ENCODE assay signal across 19 mouse cellular contexts in the genomic region with DNA sequence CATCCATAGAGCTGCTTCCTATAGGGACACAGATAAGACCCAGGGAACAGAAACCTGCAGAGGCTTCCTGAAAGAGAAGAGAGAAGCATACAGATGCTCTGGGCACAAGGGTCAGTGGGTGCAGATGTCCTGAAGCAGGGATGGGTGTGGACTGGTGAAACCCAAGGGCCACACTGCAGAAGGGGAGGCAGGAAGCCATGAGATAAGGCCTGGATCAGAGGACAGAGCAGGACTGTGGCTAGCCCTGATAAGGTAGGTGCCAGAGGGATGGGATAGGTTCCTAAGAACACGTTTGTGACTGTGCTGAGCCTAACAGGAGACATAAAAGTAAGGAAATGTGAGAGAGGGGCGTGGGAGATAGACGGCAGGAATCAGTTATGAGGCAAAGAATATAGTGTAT. TPM values are rescaled to one million over a fixed set of nuclear protein-coding genes. Genes with fewer than 3 reads are reported as not detected.
DNase-seq lines count a peak whose midpoint lies in the region; ATAC-seq and TF ChIP-seq lines count a peak whose summit lies in the region.
"Had no signal": no experiment of that assay in that cellular context is flagged by ENCODE, and none has a peak within 500 bp of the region (broad histone marks: within the 10 kb centered on the region; RNA-seq: fewer than 3 reads in every experiment).

No protein-coding gene starts in this region.

- peak; percentile 89 for TF ChIP-seq EP300 in liver, embryonic 14.5 days (IDR thresholded peaks at IDR 0.05; ENCODE audit: low read depth)

- H3K4me3 ChIP-seq in forebrain, embryonic 10.5 days: no peak overlapping the region
- H3K4me3 ChIP-seq in forebrain, embryonic 11.5 days (ENCODE audit: low read depth, low read length): no peak overlapping the region
- peak overlapping the region; percentile 16 to 30; a peak in 3 of 4 replicates for H3K4me3 ChIP-seq in liver, embryonic 14.5 days (ENCODE audit: insufficient read depth in 1 of 2, low read depth in 2 of 2, low read length in 2 of 2)
- H3K4me3 ChIP-seq in stomach, embryonic 15.5 days (replicated peaks): no peak overlapping the region
- no peak overlapping the region for H3K4me3 ChIP-seq in embryonic facial prominence, embryonic 10.5 days
- H3K4me3 ChIP-seq: limb, embryonic 15.5 days; midbrain, embryonic 15.5 days had no signal

- no peaks in the 10 kb centered on the region for H3K9me3 ChIP-seq in forebrain, embryonic 10.5 days
- no peaks in the 10 kb centered on the region for H3K9me3 ChIP-seq in forebrain, embryonic 11.5 days (ENCODE audit: control insufficient read depth, low read length)
- H3K9me3 ChIP-seq in liver, embryonic 14.5 days (ENCODE audit: control insufficient read depth, low read length): no peaks in the 10 kb centered on the region
- no peaks in the 10 kb centered on the region for H3K9me3 ChIP-seq in stomach, embryonic 15.5 days
- no peaks in the 10 kb centered on the region for H3K9me3 ChIP-seq in embryonic facial prominence, embryonic 10.5 days
- H3K9me3 ChIP-seq: limb, embryonic 15.5 days; midbrain, embryonic 15.5 days had no signal

- TF ChIP-seq CTCF in liver, embryonic 14.5 days (IDR thresholded peaks at IDR 0.05; ENCODE audit: low read depth): no peak

- H3K27me3 ChIP-seq in forebrain, embryonic 10.5 days (ENCODE audit: poor library complexity, severe bottlenecking): no peaks in the 10 kb centered on the region
- no peaks in the 10 kb centered on the region for H3K27me3 ChIP-seq in forebrain, embryonic 11.5 days (ENCODE audit: control insufficient read depth, insufficient read depth, low read length)
- no peaks in the 10 kb centered on the region for H3K27me3 ChIP-seq in liver, embryonic 14.5 days (ENCODE audit: control insufficient read depth, insufficient read depth, low read length)
- no peaks in the 10 kb centered on the region for H3K27me3 ChIP-seq in stomach, embryonic 15.5 days (replicated peaks)
- H3K27me3 ChIP-seq in embryonic facial prominence, embryonic 10.5 days (replicated peaks; ENCODE audit: low read depth, poor library complexity, severe bottlenecking): no peaks in the 10 kb centered on the region
- H3K27me3 ChIP-seq: limb, embryonic 15.5 days; midbrain, embryonic 15.5 days had no signal

- H3K4me2 ChIP-seq in forebrain, embryonic 11.5 days (ENCODE audit: low read depth, low read length, severe bottlenecking): no peak overlapping the region
- H3K4me2 ChIP-seq in liver, embryonic 14.5 days (ENCODE audit: low read depth): peak overlapping the region; percentile 66
- no peak overlapping the region for H3K4me2 ChIP-seq in stomach, embryonic 15.5 days
- H3K4me2 ChIP-seq: limb, embryonic 15.5 days; midbrain, embryonic 15.5 days had no signal

- no peaks in the 10 kb centered on the region for H3K36me3 ChIP-seq in forebrain, embryonic 10.5 days (replicated peaks)
- H3K36me3 ChIP-seq in forebrain, embryonic 11.5 days (ENCODE audit: control insufficient read depth, insufficient read depth, low read length): no peaks in the 10 kb centered on the region
- H3K36me3 ChIP-seq in liver, embryonic 14.5 days (replicated peaks; ENCODE audit: control insufficient read depth, insufficient read depth, low read depth): no peaks in the 10 kb centered on the region
- no peaks in the 10 kb centered on the region for H3K36me3 ChIP-seq in stomach, embryonic 15.5 days
- H3K36me3 ChIP-seq in embryonic facial prominence, embryonic 10.5 days (replicated peaks): no peaks in the 10 kb centered on the region
- H3K36me3 ChIP-seq: limb, embryonic 15.5 days; midbrain, embryonic 15.5 days had no signal

- no peak for DNase-seq in forebrain, embryonic 10.5 days (ENCODE audit: extremely low spot score, low spot score)
- no peak for DNase-seq in forebrain, embryonic 11.5 days (ENCODE audit: low spot score)
- DNase-seq in spleen, adult 12 weeks (ENCODE audit: low spot score): peak; percentile 35
- no peak for DNase-seq in spleen, adult 18-20 months
- DNase-seq in liver, embryonic 14.5 days (ENCODE audit: low read depth in 3 of 3, low spot score in 3 of 3): peak; percentile 69 to 81 (median 74)
- DNase-seq in right cerebral cortex, adult 18-20 months: no peak
- no peak for DNase-seq in embryonic facial prominence, embryonic 10.5 days (ENCODE audit: low spot score)
- DNase-seq: adrenal gland, postnatal 36 days; cerebellum, adult 18-20 months; embryo, embryonic 11 days; gastrocnemius, postnatal 14 days; kidney, adult 18-20 months; kidney, postnatal 14 days; lung, postnatal 36 days; right cerebral cortex, postnatal 4 days; thymus, postnatal 4 days had no signal

- 0 out of 2 replicates have a peak overlapping the region, but pooled peaks have one; percentile 30 for H3K27ac ChIP-seq in forebrain, embryonic 10.5 days
- H3K27ac ChIP-seq in forebrain, embryonic 11.5 days (ENCODE audit: low read depth, low read length): no peak overlapping the region
- peak overlapping the region; percentile 72 for H3K27ac ChIP-seq in liver, embryonic 14.5 days
- no peak overlapping the region for H3K27ac ChIP-seq in stomach, embryonic 15.5 days
- no peak overlapping the region for H3K27ac ChIP-seq in embryonic facial prominence, embryonic 10.5 days (replicated peaks)
- H3K27ac ChIP-seq: limb, embryonic 15.5 days; midbrain, embryonic 15.5 days had no signal

- ATAC-seq in forebrain, embryonic 11.5 days (replicated peaks; ENCODE audit: low FRiP score): no peak
- ATAC-seq in liver, embryonic 14.5 days (ENCODE audit: insufficient read depth): peak; percentile 99
- ATAC-seq in stomach, embryonic 15.5 days (ENCODE audit: insufficient read depth, low FRiP score, low read depth): peak; percentile 82; the same call in 1 of the 2 replicates
- ATAC-seq: midbrain, embryonic 15.5 days had no signal

- WGBS in forebrain, embryonic 10.5 days: 71% methylated on average over 3 of the region's 3 CpGs
- WGBS in forebrain, embryonic 11.5 days: 67% methylated on average over 3 of the region's 3 CpGs
- WGBS in liver, embryonic 14.5 days (ENCODE audit: insufficient replicate concordance): 22% methylated on average over 3 of the region's 3 CpGs
- 60% methylated on average over 3 of the region's 3 CpGs for WGBS in stomach, embryonic 15.5 days
- 72% methylated on average over 3 of the region's 3 CpGs for WGBS in embryonic facial prominence, embryonic 10.5 days

- no peaks in the 10 kb centered on the region for H3K4me1 ChIP-seq in forebrain, embryonic 10.5 days
- H3K4me1 ChIP-seq in forebrain, embryonic 11.5 days (replicated peaks; ENCODE audit: control insufficient read depth, insufficient read depth, low read length): no peaks in the 10 kb centered on the region
- H3K4me1 ChIP-seq in liver, embryonic 14.5 days (replicated peaks; ENCODE audit: control insufficient read depth in 2 of 2, insufficient read depth in 2 of 2, low read length in 1 of 2): peaks cover 30 to 31% of the 10 kb centered on the region in 2 experiments
- no peaks in the 10 kb centered on the region for H3K4me1 ChIP-seq in stomach, embryonic 15.5 days
- H3K4me1 ChIP-seq in embryonic facial prominence, embryonic 10.5 days: no peaks in the 10 kb centered on the region
- H3K4me1 ChIP-seq: limb, embryonic 15.5 days; midbrain, embryonic 15.5 days had no signal

- H3K9ac ChIP-seq in forebrain, embryonic 11.5 days (ENCODE audit: low read length): no peak overlapping the region
- H3K9ac ChIP-seq in liver, embryonic 14.5 days (replicated peaks): peak overlapping the region; percentile 59
- no peak overlapping the region for H3K9ac ChIP-seq in stomach, embryonic 15.5 days
- H3K9ac ChIP-seq: limb, embryonic 15.5 days; midbrain, embryonic 15.5 days had no signal

RNA-seq across cellular contexts. Expression of a gene that starts 17.1 kb away (rescaled TPM):
- polyA plus RNA-seq in forebrain, embryonic 10.5 days (2016; fragmentation: Nextera tagmentation; extraction: Ambion mirVana): 0.02 and 0.10 TPM in 2 replicates
- 0.08 and 0.27 TPM in 2 replicates for polyA plus RNA-seq in forebrain, embryonic 11.5 days (2014; fragmentation: Nextera tagmentation; extraction: Ambion mirVana)
- 0.45 and 0.64 TPM in 2 replicates for polyA plus RNA-seq in liver, embryonic 14.5 days (2012; rRNA removed)
- polyA plus RNA-seq in liver, embryonic 14.5 days (2014; fragmentation: Nextera tagmentation; extraction: Ambion mirVana): 0.18 and 0.44 TPM in 2 replicates
- polyA plus RNA-seq in stomach, embryonic 15.5 days (2015; fragmentation: Nextera tagmentation; extraction: Ambion mirVana): 0.08 and 0.12 TPM in 2 replicates
- polyA plus RNA-seq in embryonic facial prominence, embryonic 10.5 days (2016; fragmentation: Nextera tagmentation; extraction: Ambion mirVana): 0.21 and 0.22 TPM in 2 replicates

RNA-seq across cellular contexts. Expression of a gene that starts 31.9 kb away (rescaled TPM):
- polyA plus RNA-seq in forebrain, embryonic 10.5 days (2016; fragmentation: Nextera tagmentation; extraction: Ambion mirVana): 129 and 130 TPM in 2 replicates
- 121 and 133 TPM in 2 replicates for polyA plus RNA-seq in forebrain, embryonic 11.5 days (2014; fragmentation: Nextera tagmentation; extraction: Ambion mirVana)
- 22.9 and 24.1 TPM in 2 replicates for polyA plus RNA-seq in liver, embryonic 14.5 days (2012; rRNA removed)
- 37.5 and 41.3 TPM in 2 replicates for polyA plus RNA-seq in liver, embryonic 14.5 days (2014; fragmentation: Nextera tagmentation; extraction: Ambion mirVana)
- polyA plus RNA-seq in stomach, embryonic 15.5 days (2015; fragmentation: Nextera tagmentation; extraction: Ambion mirVana): 93.5 and 95.1 TPM in 2 replicates
- polyA plus RNA-seq in embryonic facial prominence, embryonic 10.5 days (2016; fragmentation: Nextera tagmentation; extraction: Ambion mirVana): 141 and 143 TPM in 2 replicates

RNA-seq across cellular contexts. Expression of a gene that starts 49.9 kb away (rescaled TPM):
- polyA plus RNA-seq in forebrain, embryonic 10.5 days (2016; fragmentation: Nextera tagmentation; extraction: Ambion mirVana): 32.3 and 39.9 TPM in 2 replicates
- 38.0 and 41.2 TPM in 2 replicates for polyA plus RNA-seq in forebrain, embryonic 11.5 days (2014; fragmentation: Nextera tagmentation; extraction: Ambion mirVana)
- polyA plus RNA-seq in liver, embryonic 14.5 days (2012; rRNA removed): 7.5 and 7.7 TPM in 2 replicates
- 14.2 and 15.1 TPM in 2 replicates for polyA plus RNA-seq in liver, embryonic 14.5 days (2014; fragmentation: Nextera tagmentation; extraction: Ambion mirVana)
- polyA plus RNA-seq in stomach, embryonic 15.5 days (2015; fragmentation: Nextera tagmentation; extraction: Ambion mirVana): 40.9 and 41.2 TPM in 2 replicates
- 39.1 and 40.1 TPM in 2 replicates for polyA plus RNA-seq in embryonic facial prominence, embryonic 10.5 days (2016; fragmentation: Nextera tagmentation; extraction: Ambion mirVana)

Comparison
In these comparisons a context has a peak if more than half of its experiments do, and no peak if none do; other contexts are left out.
1. DNase-seq: peak in spleen, adult 12 weeks (single experiment) and liver, embryonic 14.5 days (3 of 3); none in forebrain, embryonic 10.5 days (single experiment), forebrain, embryonic 11.5 days (single experiment), spleen, adult 18-20 months (0 of 2), right cerebral cortex, adult 18-20 months (single experiment) and embryonic facial prominence, embryonic 10.5 days (single experiment).
2. H3K27ac ChIP-seq: peak in forebrain, embryonic 10.5 days (single experiment) and liver, embryonic 14.5 days (single experiment); none in forebrain, embryonic 11.5 days (single experiment), stomach, embryonic 15.5 days (single experiment) and embryonic facial prominence, embryonic 10.5 days (single experiment).
3. H3K4me3 ChIP-seq: peak in liver, embryonic 14.5 days (2 of 2); none in forebrain, embryonic 10.5 days (single experiment), forebrain, embryonic 11.5 days (single experiment), stomach, embryonic 15.5 days (single experiment) and embryonic facial prominence, embryonic 10.5 days (single experiment).